Mouse (Mus musculus): ENCODE data around the gene Adam11.

DNA sequence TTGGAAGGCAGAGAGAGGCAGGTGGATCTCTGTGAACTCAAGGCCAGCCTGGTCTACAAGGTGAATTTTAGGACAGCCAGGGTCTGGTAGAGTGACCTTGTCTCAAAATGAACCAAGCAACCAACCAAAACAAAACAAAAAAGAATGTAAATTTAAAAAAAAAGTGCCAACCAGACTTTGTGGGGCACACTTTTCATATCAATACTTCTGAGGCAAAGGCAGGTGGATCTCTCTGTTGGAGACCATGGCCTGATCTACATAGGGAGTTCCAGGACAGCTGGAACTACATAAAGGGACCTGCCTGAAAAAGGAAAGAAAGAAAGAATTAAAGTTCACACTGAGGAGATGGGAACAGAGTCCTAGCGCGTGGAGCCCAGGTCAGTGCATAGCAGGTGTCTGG is 65.2 kb downstream of the Adam11 start:
- no peak for TF ChIP-seq CTCF (IDR thresholded peaks at IDR 0.05; ENCODE audit: extremely low read depth, insufficient read length, insufficient replicate concordance, low read depth, low read length)
- TF ChIP-seq POLR2A (IDR thresholded peaks at IDR 0.05; ENCODE audit: low read depth, low read length), result no peak
